Mouse (Mus musculus): Measurements from ENCODE around the gene Olfr1277. TPM values are rescaled to one million over a fixed set of nuclear protein-coding genes. Genes with fewer than 3 reads are reported as not detected.

Olfr1277 gene
- polyA plus RNA-seq (2016; fragmentation: Nextera tagmentation; extraction: Ambion mirVana), result not detected in 2 replicates

DNA sequence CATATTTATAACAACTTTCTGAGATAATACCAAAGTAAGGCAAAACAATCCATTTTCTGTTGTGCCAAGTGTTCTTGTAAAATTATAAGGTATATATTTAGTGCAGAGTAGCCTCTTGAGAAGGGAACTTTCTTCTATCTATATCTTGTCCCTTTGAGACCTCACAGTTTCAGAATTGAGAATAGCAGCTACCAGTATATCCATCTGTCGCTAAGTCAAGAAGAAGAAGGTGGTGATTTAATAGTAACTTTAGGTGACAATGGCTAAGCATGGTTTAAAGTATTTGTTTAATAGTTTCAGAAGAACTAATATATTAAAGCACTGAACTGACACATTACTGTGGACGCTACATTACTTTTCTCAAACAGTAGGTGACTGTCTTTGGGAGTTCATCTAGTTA lies at the start of gene Olfr1277:
Gene Olfr1277, minus strand, starts transcription at position 101 of the 400 bp plus-strand sequence.
- Histone ChIP-seq H3K27ac (no peak within 1 kb of the TSS), H3K9me3 (no peaks in the 10 kb centered on the region), H3K36me3 (no peaks in the 10 kb centered on the region), H3K27me3 (ENCODE audit: insufficient read depth, poor library complexity, severe bottlenecking) (no peaks in the 10 kb centered on the region), H3K4me3 (no peak within 1 kb of the TSS), H3K4me1 (replicated peaks) (no peaks in the 10 kb centered on the region)
- DNase-seq (ENCODE audit: low spot score), result no peak
- WGBS, result 85% methylated on average over 2 of the region's 2 CpGs

DNA sequence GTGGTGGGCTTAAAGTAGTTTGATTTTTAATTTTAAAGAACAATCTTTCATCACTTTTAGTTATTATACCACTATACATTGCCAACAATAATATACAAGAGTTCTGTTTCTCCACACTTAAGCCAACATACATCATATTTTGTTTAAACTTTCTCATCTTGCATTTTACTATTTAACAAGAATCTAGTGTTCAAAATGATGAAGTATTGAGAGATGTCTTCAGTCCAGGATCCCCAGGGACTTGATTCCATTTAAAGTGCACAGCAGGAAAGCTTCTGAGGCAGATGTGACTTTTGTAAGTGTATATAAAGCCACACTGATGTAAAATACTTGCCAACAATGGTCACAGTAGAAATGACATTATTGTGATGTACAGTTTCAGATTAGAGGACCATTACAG lies 39.8 kb upstream of the Olfr1277 start, which contains the start of gene Olfr1280:
Gene Olfr1280, plus strand, starts transcription at position 301 of the 400 bp plus-strand sequence.
- no peak within 1 kb of the TSS for H3K4me3 ChIP-seq
- H3K27ac ChIP-seq, result no peak within 1 kb of the TSS
- no peak for DNase-seq (ENCODE audit: low spot score)
- H3K27me3 ChIP-seq (ENCODE audit: insufficient read depth, poor library complexity, severe bottlenecking), result no peaks in the 10 kb centered on the region
- H3K4me1 ChIP-seq (replicated peaks), result no peaks in the 10 kb centered on the region
- no peaks in the 10 kb centered on the region for H3K36me3 ChIP-seq
- H3K9me3 ChIP-seq, result no peaks in the 10 kb centered on the region

- DNase-seq (ENCODE audit: low spot score), result no peak
- Histone ChIP-seq H3K27me3 (ENCODE audit: insufficient read depth, poor library complexity, severe bottlenecking) (no peaks in the 10 kb centered on the region), H3K9me3 (no peaks in the 10 kb centered on the region), H3K4me3 (no peak within 1 kb of the TSS), H3K27ac (no peak within 1 kb of the TSS), H3K36me3 (no peaks in the 10 kb centered on the region), H3K4me1 (replicated peaks) (no peaks in the 10 kb centered on the region)
These were observed 26.5 kb upstream of the Olfr1277 start, which contains the start of gene Olfr1279 for GRCm38 (mm10) chr2:111300374-111300773. Olfr1279 (plus strand) TSS chr2:111300635.

DNA sequence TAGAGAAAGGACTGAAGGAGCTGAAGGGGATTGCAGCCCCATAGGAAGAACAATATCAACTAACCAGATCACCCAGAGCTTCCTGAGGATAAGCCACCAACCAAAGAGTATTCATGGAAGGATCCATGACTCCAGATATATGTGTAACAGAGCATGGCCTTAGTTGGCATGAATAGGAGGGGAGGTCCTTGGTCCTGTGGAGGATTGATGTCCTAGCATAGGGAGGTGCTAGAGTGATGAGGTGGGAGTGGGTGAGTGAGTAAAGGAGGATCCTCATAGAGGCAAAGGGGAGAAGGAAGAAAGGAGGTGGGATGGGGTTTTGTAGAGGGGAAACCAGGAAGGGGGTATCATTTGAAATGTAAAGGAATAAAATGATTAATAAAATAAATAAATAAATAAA lies 24.6 kb upstream of the Olfr1277 start:
- DNase-seq (ENCODE audit: low spot score), result no peak
- H3K4me1 ChIP-seq (replicated peaks), result no peaks in the 10 kb centered on the region
- H3K27me3 ChIP-seq (ENCODE audit: insufficient read depth, poor library complexity, severe bottlenecking), result no peaks in the 10 kb centered on the region
- no peak overlapping the region for H3K27ac ChIP-seq
- no peaks in the 10 kb centered on the region for H3K9me3 ChIP-seq
- H3K36me3 ChIP-seq, result no peaks in the 10 kb centered on the region
- no peak overlapping the region for H3K4me3 ChIP-seq

- Histone ChIP-seq H3K4me1 (replicated peaks) (no peaks in the 10 kb centered on the region), H3K27me3 (ENCODE audit: insufficient read depth, poor library complexity, severe bottlenecking) (no peaks in the 10 kb centered on the region), H3K9me3 (no peaks in the 10 kb centered on the region), H3K27ac (no peak within 1 kb of the TSS), H3K36me3 (no peaks in the 10 kb centered on the region), H3K4me3 (no peak within 1 kb of the TSS)
- DNase-seq (ENCODE audit: low spot score), result no peak
These were observed 15.9 kb upstream of the Olfr1277 start, which contains the start of gene Olfr1278 for GRCm38 (mm10) chr2:111289836-111290235. Olfr1278 (plus strand) TSS chr2:111290136.

DNA sequence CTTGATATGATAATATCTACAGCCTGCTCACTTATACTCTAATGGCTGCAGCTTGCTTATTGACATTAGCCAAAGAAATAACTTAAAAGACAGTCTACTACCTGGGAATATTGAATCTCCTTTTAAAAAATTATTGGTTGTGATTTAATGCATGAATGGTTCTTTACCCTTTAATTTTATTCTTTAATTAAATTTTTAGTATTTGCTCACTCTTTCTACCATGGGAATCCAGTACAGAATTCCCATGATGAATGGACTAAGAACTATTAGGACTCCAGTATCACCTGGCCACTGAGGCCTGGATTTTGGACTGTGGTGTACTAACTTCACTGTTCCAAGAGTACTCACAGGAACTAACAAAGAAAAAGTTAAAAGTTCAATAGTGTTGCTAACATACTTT lies 19.7 kb downstream of the Olfr1277 start, which contains the start of gene Olfr1276:
Gene Olfr1276, plus strand, starts transcription at position 301 of the 400 bp plus-strand sequence.
- no peak within 1 kb of the TSS for H3K4me3 ChIP-seq
- H3K36me3 ChIP-seq, result no peaks in the 10 kb centered on the region
- DNase-seq (ENCODE audit: low spot score), result no peak
- no peaks in the 10 kb centered on the region for H3K9me3 ChIP-seq
- H3K27ac ChIP-seq, result no peak within 1 kb of the TSS
- H3K4me1 ChIP-seq (replicated peaks), result no peaks in the 10 kb centered on the region
- no peaks in the 10 kb centered on the region for H3K27me3 ChIP-seq (ENCODE audit: insufficient read depth, poor library complexity, severe bottlenecking)

GRCm38 (mm10) chr2:111235186-111235585 lies 38.7 kb downstream of the Olfr1277 start, which contains the start of gene Olfr1275:
Olfr1275 (minus strand) TSS chr2:111235286.
- no peak within 1 kb of the TSS for H3K27ac ChIP-seq
- 86% methylated on average over 1 of the region's 1 CpGs for WGBS
- no peak for DNase-seq (ENCODE audit: low spot score)
- no peaks in the 10 kb centered on the region for H3K27me3 ChIP-seq (ENCODE audit: insufficient read depth, poor library complexity, severe bottlenecking)
- no peak within 1 kb of the TSS for H3K4me3 ChIP-seq
- H3K9me3 ChIP-seq, result no peaks in the 10 kb centered on the region
- H3K4me1 ChIP-seq (replicated peaks), result no peaks in the 10 kb centered on the region
- H3K36me3 ChIP-seq, result no peaks in the 10 kb centered on the region

GRCm38 (mm10) chr2:111229502-111229901 lies 44.4 kb downstream of the Olfr1277 start, which contains the start of gene 4930430A15Rik:
4930430A15Rik (minus strand) TSS chr2:111229602.
- no peak within 1 kb of the TSS for H3K27ac ChIP-seq
- no peaks in the 10 kb centered on the region for H3K9me3 ChIP-seq
- H3K36me3 ChIP-seq, result no peaks in the 10 kb centered on the region
- no peaks in the 10 kb centered on the region for H3K27me3 ChIP-seq (ENCODE audit: insufficient read depth, poor library complexity, severe bottlenecking)
- DNase-seq (ENCODE audit: low spot score), result no peak
- no peaks in the 10 kb centered on the region for H3K4me1 ChIP-seq (replicated peaks)
- H3K4me3 ChIP-seq, result no peak within 1 kb of the TSS
- 88% methylated on average over 6 of the region's 6 CpGs for WGBS

Other genes starting within 250 kb of the Olfr1277 start
- gene Gm13941, start 168.1 kb downstream of the Olfr1277 start, polyA plus RNA-seq (2016; fragmentation: Nextera tagmentation; extraction: Ambion mirVana), result not detected in 2 replicates
- gene Gm15130, start 121.2 kb downstream of the Olfr1277 start, polyA plus RNA-seq (2016; fragmentation: Nextera tagmentation; extraction: Ambion mirVana), result not detected in 2 replicates
- not detected in 2 replicates for gene 4930430A15Rik, start 44.5 kb downstream of the Olfr1277 start, polyA plus RNA-seq (2016; fragmentation: Nextera tagmentation; extraction: Ambion mirVana)
- gene Olfr1275, start 38.8 kb downstream of the Olfr1277 start, polyA plus RNA-seq (2016; fragmentation: Nextera tagmentation; extraction: Ambion mirVana), result not detected in 2 replicates
- gene Olfr1276, start 19.6 kb downstream of the Olfr1277 start, polyA plus RNA-seq (2016; fragmentation: Nextera tagmentation; extraction: Ambion mirVana), result not detected in 2 replicates
- not detected in 2 replicates for gene Olfr1278, start 16.0 kb upstream of the Olfr1277 start, polyA plus RNA-seq (2016; fragmentation: Nextera tagmentation; extraction: Ambion mirVana)
- gene Olfr1279, start 26.5 kb upstream of the Olfr1277 start, polyA plus RNA-seq (2016; fragmentation: Nextera tagmentation; extraction: Ambion mirVana), result not detected in 2 replicates
- gene Olfr1280, start 39.9 kb upstream of the Olfr1277 start, polyA plus RNA-seq (2016; fragmentation: Nextera tagmentation; extraction: Ambion mirVana), result not detected in 2 replicates
- not detected in 2 replicates for gene Olfr1281, start 52.4 kb upstream of the Olfr1277 start, polyA plus RNA-seq (2016; fragmentation: Nextera tagmentation; extraction: Ambion mirVana)
- not detected in 2 replicates for gene Olfr1282, start 62.0 kb upstream of the Olfr1277 start, polyA plus RNA-seq (2016; fragmentation: Nextera tagmentation; extraction: Ambion mirVana)
- gene Olfr1283, start 92.7 kb upstream of the Olfr1277 start, polyA plus RNA-seq (2016; fragmentation: Nextera tagmentation; extraction: Ambion mirVana), result not detected in 2 replicates
- not detected in 2 replicates for gene Olfr1284, start 101.4 kb upstream of the Olfr1277 start, polyA plus RNA-seq (2016; fragmentation: Nextera tagmentation; extraction: Ambion mirVana)
- gene Olfr1286, start 149.0 kb upstream of the Olfr1277 start, polyA plus RNA-seq (2016; fragmentation: Nextera tagmentation; extraction: Ambion mirVana), result not detected in 2 replicates
- gene Olfr1287, start 175.0 kb upstream of the Olfr1277 start, polyA plus RNA-seq (2016; fragmentation: Nextera tagmentation; extraction: Ambion mirVana), result not detected in 2 replicates
- not detected in 2 replicates for gene Olfr1288, start 200.0 kb upstream of the Olfr1277 start, polyA plus RNA-seq (2016; fragmentation: Nextera tagmentation; extraction: Ambion mirVana)
- not detected in 2 replicates for gene Olfr1289, start 206.7 kb upstream of the Olfr1277 start, polyA plus RNA-seq (2016; fragmentation: Nextera tagmentation; extraction: Ambion mirVana)
- gene Olfr1290, start 219.7 kb upstream of the Olfr1277 start, polyA plus RNA-seq (2016; fragmentation: Nextera tagmentation; extraction: Ambion mirVana), result not detected in 2 replicates
- not detected in 2 replicates for gene Olfr1291-ps1, start 223.1 kb upstream of the Olfr1277 start, polyA plus RNA-seq (2016; fragmentation: Nextera tagmentation; extraction: Ambion mirVana)